Mouse (Mus musculus) natural killer cell, adult 2 months (primary cell): ENCODE measurements around the gene Stxbp5.
"Not testable (repeated sequence)": the region's sequence is repeated elsewhere in the genome, so short reads cannot be mapped to it uniquely, and the experiment has no call there.

ENCODE experiments used
- DNase-seq, 2 experiments: peaks; one replicate each; pipeline ENCODE4 v3.0.0; 2022; ENCODE audit warnings: low spot score in 2 of 2

Stxbp5 gene

DNA sequence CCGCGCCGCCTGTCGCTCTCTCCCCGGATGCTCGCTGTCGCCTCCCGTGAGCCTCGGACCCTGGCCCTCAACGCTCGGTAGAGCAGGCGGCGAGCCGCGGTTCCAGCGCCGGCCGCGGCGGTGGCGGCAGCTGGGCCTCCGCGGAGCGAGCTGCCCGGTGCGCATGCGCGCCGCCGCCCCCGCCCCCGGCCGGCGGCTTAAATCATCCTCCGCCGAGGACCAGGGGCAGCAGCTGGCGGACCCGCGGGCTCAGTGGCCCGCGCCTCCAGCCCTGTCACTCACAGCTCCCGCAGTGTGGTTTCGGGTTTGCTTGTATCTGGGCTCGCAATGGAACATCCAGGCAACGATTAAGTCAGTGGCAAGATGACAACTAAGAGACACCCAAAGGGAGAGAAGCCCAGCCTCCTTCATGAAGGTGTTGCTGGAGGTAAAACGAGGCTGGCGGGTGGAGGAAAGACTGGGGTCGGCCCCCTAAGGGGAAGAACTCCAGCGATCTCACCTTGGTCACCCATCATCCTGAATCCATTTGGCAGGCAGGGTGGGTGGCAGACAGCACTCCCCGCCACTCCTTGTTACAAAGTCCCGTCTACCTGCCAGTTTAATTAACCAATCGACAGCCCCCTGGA lies at the start of gene Stxbp5:
TSS of gene Stxbp5 (minus strand) at position 9 of the 626 bp plus-strand sequence.
- DNase-seq, result peak; percentile 71 to 76

DNA sequence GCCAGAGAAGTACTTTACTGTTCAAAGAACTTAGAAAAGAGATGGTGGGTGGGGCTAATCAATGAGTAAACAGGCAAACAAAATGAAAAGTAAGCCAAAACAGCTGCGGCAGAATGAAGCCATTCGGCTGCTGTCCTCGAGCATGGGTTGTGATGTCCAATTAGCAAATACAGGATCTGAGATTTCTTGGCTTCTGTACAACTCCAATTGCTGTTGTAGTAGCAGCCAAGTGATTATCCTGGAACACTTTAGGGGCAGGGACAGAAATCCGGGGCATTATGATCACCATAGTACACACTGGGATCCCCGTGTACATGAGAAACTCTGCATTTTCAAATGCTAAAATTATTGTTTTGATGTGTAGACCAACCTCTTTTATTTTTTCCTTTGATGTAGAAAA lies 11.5 kb upstream of the Stxbp5 start:
- no peak for DNase-seq

DNA sequence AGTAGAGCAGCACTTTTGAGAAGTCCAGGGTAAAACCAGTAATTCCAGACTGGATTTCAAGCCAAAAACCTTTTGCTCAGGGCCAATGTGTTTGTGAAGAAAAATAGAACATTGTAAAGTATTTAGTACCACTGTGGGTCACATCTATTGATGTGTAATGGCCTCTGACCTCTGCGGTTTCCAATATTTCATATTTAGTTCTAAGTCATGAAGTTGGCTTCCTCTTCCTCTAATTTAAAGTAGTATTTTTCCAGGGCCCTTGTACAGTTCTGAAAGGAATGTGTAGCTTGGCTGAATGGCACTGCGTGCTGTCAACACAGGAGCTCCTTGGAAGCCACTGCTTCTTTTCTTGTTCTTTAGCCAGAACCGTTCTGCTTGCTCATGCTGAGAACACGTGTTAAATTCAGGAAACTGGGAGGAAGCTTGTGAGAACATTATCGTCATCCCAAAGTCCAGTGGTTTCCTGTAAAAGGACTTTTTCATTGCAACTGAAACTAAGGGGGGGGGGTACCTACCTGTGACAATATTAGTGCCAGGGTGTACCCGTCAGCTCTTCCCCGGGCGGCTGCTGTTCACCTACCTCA lies 7.1 kb upstream of the Stxbp5 start:
- DNase-seq, result no peak

DNA sequence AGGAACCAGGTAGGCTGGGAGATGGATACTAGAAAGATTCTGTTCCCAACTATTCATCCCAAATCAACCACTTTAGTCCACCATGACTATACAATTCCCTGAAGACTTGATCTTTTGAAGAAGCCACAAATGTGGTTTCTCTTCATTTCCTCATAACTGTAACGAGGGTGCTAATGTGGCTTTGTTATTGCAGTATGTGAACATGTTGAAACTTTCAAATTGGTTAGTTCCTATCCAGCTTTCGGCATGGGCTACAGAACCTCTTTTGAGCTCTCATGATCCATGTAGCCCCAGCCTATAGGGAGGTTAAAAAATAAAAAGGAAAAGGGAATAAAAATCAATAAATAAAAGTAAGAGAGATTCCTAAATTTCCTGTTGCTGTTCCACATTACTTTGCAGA lies 6.6 kb upstream of the Stxbp5 start:
- DNase-seq, result no peak

DNA sequence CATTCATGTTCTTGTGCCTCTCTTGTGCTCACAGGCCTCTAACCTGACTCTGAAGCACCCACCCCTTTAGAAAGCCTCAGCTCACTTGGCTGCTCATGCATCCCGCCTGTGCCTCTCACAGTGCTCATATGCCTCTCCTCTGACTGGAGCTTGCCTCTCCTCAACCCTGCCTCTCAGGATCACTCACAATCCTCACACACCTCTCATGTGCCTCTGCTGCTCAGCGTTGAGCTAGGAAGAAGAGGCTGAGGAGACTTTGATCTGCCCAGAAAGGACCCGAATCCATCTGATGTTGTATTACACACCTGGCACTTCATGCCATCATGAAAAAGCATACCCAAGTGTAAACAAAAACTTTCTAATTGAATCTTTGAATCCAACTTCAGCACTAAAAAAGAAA lies 5.3 kb upstream of the Stxbp5 start:
- no peak for DNase-seq

DNA sequence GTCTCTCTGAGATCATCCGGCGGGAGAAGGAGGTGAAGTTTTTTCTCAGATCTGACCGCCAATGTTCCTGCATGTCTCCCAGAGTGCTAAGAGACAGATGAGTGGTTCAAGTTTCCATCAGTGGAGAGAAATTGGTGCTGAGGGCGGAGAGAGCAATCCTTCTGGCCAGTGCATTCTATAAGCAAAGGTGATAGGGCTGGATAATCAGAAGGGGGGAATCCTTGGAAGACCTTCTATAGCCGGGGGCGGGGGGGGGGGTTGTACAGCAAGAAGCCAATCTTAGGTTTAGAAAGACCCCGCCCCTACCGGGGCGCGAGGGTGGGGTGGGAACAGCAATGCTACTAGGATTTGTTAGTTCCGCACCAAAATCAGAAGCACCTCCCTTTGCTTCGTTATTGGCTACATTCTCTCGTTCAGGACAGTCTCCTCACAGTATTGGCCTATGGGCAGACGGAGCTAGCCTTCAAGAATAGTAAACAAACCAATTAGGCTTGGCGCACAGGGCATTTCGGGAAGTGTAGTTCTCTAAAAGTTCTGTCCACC lies 889 bp upstream of the Stxbp5 start:
- peak; percentile 81 to 82 for DNase-seq

DNA sequence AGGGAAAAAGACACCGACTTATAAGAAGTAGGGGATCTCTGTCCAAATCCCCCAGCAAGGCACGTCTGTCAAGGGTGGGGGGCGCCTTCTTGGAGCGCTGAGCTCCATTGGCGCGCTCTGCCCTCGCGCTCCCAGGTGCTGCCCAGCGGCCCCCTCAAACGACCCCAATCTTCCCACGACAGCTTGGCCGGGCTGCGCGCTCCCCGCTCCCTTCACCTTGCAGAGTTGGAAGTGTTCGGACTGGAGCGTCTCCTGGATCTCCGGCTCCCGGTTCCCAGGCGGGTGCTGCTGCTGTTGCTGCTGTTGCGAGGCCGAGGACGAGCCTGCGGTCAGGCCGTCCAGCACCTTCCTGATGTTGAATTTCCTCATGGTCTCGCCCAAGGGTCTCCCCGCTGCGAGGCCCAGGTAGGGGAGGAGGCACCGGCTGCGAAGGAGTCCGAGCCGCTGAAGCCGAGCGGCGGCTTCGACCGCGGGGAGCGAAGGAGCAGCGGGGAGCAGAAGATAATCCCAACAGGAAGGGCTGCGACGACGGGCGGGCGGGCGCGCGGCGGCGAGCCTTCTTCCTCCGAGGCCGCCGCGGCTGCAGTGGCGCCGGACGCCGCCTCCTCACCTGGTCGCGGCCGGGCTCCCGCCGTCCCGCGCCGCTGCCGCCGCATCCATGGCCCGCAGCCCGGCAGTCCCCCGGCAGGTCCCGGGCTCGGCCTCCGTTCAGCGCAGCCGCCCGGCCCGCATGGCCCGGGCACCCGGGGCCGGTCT lies 386 bp downstream of the Stxbp5 start:
- DNase-seq, result peak in 1 of 2 experiments; percentile 11

DNA sequence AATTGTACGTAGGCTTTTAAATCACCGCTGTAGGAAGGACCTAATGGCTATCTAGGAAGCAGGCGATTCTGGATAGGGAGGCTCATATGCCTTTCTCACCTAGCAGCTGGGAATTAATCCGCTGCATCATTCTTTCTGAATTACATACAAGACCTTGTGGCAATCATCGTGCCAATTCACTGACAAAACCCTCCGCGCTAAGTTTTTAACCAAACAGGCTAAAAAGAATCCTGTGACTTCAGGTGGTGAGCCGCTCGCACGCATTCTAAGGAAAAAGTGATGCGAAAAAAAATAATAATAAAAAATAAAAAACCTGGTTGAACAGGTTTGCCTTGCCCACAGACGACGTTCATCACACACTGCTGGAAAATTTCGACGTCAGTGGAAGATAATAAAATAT lies 1.1 kb downstream of the Stxbp5 start:
- DNase-seq, result peak; percentile 11 to 16

DNA sequence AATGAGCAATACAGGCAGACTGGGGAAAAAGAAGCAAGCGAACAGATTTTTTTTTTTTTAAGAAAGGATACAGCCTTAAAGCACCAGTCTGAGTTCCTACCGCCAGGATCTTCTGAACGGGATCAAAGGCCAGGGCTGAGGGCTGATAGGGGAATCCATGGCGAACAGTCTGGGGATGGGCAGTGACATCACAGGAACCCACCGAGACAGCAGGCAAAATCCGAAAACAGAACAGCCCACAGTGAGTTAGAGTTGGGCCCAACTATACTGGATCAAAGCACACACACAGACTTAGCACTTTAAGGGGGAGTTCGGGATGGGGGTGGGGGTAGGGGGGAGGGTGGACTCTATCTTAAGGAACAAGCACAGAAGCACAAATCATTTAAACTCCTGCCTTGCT lies 1.8 kb downstream of the Stxbp5 start:
- no peak for DNase-seq

DNA sequence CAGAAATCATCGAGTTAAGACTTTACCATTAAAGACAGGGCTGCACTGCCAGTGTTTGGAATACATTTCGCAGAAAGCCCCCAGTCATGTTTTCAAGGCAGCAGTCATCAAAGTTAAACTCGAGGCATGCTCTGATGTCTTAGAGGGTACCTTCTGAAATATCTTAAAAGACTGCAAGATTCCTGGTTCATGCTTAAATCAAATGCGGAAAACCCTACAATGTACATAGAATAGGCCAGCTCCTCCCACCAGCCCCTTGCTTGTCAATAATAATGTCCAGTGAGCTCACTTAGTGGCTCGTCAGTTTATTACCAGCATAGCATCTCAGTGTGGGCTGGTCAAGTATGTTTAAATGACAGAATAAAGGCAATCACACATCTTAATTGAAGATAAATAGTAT lies 3.0 kb downstream of the Stxbp5 start:
- DNase-seq, result no peak

DNA sequence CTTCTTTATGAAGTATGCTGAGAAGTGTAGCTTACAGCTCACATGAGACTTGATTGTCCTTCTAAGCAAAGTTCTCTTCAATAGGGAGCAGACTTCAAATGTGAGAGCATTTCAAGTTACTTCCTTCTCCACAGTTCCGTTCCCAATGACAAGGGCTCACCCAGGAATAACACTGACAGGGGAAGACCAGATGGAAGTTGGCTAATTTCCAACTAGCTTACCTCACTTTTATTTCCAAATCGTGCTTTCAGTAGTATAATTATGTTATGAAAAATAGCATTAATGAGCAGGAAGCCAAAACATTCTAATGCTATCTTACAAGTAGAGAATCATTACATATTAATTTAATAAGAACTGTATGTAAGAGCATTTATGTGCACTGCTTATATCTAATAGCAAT lies 7.3 kb downstream of the Stxbp5 start:
- DNase-seq, result no peak

DNA sequence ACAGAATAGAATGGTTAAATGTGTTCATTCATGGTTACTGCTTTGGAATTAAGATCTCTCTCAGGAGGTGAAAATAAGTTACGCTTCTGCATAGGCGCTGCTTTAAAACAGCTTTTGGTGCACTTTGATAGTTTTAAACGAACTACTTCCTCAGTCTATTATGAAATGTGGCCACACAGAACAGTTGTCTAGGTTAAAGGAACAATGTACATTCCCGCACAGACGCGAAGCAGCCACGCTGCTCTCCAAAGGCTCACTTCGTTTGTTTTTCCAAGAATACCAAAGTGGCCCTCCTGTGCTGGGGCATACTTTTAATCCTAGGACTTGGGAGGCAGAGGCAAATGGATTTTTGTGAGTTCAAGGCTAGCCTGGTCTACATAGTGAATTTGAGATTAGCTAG lies 11.2 kb downstream of the Stxbp5 start:
- DNase-seq, result no peak

DNA sequence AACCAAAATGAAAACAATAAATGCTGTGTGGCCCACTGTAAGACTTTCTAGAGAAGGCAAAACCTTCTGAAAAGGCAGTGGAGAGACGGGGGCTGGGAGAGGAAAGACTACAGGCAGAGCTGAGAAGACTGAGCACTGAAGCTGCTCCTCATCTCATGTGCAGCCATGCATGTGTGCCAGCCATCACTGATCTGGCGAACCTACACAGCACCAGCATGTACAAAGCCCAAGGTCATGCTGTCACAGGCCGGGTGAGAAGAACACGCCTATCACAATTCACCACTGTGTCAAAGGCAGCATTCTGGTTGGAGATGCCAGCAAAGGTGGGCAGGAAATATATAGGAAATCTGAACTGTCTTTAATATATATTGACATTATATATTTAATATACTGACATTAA lies 12.2 kb downstream of the Stxbp5 start:
- DNase-seq, result no peak

DNA sequence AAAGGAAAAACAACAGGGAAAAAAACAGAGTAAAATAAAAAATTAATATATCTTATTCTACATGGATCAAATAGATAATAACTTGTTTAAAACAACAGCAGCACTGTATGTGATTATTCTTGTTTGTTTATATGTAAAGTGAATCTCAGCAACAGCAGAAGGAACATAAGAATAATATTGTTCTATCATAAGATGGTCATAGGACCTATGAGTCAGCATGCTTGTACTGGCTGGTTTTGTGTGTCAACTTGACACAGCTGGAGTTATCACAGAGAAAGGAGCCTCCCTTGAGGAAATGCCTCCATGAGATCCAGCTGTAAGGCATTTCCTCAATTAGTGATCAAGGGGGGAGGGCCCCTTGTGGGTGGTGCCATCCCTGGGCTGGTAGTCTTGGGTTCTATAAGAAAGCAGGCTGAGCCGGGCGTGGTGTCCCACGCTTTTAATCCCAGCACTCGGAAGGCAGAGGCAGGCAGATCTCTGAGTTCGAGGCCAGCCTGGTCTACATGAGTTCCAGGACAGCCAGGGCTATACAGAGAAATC lies 19.0 kb downstream of the Stxbp5 start:
- not testable (repeated sequence) for DNase-seq

DNA sequence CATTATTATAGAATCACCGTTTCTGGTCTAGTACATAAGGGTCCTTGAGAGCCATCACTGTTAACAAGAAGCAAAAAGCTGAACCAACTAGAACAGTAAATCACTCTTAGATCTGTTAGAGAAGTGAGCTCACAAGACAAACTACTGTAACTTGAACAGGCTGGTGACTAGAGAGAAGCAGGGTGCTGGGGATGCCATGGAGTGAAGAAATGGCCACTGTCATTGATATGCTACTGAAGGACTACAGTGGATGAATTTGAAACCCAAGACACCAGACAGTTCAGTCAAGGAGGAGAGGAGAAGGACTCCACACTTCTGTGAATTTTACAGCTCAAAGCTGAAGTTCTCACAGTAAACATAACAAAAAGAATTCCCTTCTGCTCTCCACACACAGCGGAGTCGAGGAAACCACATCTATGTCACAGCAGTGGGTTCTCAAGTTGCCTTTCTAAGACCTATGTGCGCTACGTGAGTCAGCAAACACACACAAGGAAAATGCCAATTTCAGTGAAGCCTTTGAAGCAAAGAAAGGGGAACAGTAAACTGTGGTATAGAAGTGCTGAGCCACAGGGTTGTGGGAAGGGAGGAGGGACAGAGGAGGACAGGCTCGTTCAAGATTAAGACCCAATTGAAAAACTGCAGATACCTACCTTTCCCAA lies 20.7 kb downstream of the Stxbp5 start:
- no peak for DNase-seq

DNA sequence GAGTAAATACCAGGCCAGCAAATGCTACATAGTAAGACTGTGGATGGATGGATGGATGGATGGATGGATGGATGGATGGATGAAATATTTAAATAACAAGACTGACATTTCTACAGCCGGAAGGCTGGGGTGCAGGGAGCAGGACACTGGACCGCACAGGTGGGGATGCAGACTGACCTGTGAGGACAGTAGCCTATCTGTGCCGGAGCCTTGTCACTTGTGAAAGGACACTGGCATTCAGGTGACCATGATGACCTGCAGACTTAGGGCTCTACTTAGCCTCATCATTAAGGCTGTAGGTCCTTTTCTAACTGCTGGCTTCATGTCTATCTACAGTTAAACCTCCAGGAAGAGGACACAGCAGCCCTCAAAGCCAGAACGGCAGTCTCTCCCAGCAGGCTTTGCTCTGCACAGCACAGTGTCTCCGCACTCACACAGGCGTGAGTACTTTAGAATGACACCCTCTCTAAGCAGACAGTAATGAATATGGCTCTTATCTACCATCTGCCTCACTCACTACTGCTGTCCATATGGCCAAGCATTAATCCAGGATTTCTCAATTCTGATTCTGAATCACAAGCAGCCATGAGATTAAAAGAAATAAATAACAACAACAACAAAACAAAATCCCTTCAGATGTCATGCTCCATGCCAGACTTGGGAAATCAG lies 21.9 kb downstream of the Stxbp5 start:
- DNase-seq, result no peak

DNA sequence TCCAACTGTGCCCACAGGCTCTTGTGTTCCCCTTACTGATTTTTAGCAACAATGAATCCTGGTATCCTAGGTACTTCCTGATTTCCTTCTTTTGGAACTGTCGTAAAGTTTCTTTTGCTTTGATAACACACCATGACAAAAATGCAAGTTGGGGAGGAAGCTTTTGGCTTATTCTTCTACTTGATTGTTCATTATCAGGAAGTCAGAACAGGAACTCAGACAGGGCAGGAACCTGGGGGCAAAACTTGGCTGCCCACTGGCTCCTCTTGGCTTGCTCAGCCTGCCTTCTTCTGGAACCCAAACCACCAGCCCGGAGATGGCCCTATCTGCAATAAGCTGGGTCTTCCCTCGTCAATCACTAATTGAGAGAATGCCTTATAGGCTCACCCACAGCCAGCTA lies 25.0 kb downstream of the Stxbp5 start:
- DNase-seq, result no peak

DNA sequence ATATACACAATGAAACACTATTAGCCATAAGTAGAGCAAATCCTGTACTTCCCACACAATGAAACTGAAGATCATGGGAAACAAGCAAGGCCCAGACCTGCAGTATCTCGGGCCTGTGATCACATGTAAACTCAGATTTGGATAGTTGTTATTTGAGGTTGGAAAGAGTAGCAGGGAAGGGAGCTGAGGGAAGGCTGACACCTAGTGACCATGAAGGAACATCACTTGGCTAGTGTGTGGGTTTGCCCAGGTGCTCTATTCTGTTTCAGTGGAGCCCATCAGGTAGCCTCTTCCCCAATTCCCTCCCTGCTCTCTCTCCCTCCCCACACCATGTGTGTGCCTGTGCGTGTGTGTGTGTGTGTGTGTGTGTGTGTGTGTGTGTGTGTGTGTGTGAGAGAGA lies 28.7 kb downstream of the Stxbp5 start:
- no peak for DNase-seq

DNA sequence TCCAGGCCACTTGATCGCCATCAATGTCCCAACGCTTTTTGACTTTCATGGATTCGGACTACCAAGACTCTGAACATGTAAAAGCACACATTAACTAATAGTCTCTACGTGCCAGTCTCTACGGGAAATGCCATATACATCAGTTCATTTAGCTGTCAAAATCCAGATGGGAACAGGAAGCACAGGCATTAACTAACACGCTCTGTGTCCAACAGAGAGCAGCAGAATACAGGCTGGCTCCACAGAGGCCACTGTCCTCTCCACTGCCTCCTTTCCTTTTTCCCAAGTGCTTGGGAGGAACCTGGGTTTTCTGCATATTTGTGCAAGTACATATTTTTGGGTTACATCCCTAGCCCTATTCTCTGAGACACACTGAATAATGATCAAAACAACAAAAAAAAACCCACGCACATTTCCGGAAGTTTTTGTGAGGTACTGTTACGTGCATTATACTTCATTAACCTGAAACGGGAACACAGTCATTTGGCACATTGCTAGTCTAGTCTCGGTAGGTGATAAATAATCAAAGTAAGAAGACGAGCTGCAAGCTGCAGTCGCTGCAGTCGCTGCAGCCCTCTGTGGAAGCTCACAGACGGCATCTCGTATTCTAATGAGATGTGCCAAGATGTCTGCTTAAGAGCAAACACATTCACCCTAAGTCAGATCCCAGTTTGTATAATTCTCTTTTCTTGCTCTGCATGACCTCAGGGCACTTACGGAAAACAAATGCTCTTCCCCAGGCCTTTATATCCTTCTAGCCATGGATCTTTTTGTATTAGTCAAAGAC lies 33.9 kb downstream of the Stxbp5 start:
- DNase-seq, result no peak

DNA sequence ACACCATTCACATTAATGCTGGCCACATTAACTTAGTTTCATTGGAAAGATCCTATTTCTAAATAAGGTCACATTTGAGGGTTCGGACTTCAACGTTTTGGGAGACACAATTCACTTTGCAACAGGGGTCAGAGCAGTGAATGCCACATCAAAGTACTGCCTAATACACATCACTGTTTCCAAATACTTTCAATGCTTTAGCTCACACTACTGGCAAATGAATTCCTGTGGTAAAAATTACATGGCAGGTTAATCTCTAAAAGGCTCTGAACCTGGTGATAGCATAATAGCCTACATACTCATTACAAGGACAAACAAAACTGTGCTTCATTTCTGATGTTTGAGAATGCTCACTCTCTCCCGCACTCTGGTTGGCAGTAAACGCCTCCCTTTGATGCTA lies 40.9 kb downstream of the Stxbp5 start:
- DNase-seq, result no peak

DNA sequence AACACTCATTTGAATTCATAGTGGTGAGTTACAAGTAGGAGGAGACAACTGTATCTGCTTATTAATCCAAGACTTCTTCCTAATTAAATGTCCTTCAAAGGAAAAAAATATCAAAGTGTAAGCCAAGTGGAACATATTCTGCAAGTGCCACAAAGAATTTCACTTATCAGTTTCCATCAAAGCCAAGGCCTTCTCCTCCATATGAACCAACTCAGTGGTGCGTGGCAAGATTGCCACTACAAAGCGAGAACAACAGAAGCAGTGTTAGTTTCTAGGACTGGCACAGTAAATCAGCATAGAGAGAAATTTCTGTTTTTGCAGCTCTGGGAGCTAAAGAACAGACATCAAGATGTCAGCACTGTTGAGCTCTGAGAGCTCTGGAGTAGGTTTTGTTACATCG lies 41.4 kb downstream of the Stxbp5 start:
- DNase-seq, result no peak
